Mouse (Mus musculus) cerebellum, adult 8-10 months (tissue): Measurements from ENCODE around the gene Isoc2b.
"Not testable (repeated sequence)": the region's sequence is repeated elsewhere in the genome, so short reads cannot be mapped to it uniquely, and the experiment has no call there.

Experiments
- DNase-seq: peaks from one replicate; pipeline ENCODE4 v3.0.0; 2022

The Isoc2b gene

GRCm38 (mm10) chr7:4870133-4870532 lies at the start of gene Isoc2b:
Isoc2b (minus strand) TSS chr7:4870258.
- DNase-seq, result no peak

DNA sequence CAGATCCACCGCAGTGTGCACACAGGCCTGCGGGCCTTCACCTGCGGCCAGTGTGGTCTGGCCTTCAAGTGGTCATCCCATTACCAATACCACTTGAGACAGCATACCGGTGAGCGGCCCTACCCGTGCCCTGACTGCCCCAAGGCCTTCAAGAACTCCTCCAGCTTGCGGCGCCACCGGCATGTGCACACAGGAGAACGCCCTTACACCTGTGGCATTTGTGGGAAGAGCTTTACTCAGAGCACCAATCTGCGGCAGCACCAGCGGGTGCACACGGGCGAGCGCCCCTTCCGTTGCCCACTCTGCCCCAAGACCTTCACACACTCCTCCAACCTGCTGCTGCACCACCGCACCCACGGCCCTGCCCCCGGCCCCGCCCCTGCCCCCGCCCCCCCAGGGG lies 49.0 kb upstream of the Isoc2b start:
- no peak for DNase-seq

- no peak for DNase-seq
These were observed 48.6 kb upstream of the Isoc2b start for GRCm38 (mm10) chr7:4918681-4919080.

GRCm38 (mm10) chr7:4917494-4917893 lies 47.4 kb upstream of the Isoc2b start:
- no peak for DNase-seq

- peak; percentile 58 for DNase-seq
These were observed 45.8 kb upstream of the Isoc2b start for GRCm38 (mm10) chr7:4915669-4916416.

- DNase-seq, result peak; percentile 97
These were observed 45.1 kb upstream of the Isoc2b start, which contains the start of gene Zfp628 for GRCm38 (mm10) chr7:4915007-4915665. Zfp628 (plus strand) TSS chr7:4915217.

DNA sequence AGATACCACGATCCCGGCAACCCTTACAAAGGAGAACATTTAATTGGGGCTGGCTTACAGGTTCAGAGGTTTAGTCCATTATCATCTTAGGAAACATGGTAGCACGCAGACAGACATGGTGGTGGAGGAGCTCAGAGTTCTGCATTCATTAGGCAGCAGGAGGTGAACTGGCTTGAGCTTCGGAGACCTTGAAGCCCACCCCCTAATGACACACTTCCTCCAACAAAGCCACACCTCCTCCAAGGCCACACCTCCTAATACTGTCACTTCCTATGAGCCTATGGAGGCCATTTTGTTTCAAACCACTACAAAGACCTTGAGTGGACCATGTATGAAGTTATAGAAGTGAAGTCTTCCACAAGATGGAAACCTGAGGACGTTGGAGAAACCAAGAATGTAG lies 42.2 kb upstream of the Isoc2b start:
- DNase-seq, result no peak

- DNase-seq, result peak; percentile 49
These were observed 41.5 kb upstream of the Isoc2b start for GRCm38 (mm10) chr7:4911561-4911960.

DNA sequence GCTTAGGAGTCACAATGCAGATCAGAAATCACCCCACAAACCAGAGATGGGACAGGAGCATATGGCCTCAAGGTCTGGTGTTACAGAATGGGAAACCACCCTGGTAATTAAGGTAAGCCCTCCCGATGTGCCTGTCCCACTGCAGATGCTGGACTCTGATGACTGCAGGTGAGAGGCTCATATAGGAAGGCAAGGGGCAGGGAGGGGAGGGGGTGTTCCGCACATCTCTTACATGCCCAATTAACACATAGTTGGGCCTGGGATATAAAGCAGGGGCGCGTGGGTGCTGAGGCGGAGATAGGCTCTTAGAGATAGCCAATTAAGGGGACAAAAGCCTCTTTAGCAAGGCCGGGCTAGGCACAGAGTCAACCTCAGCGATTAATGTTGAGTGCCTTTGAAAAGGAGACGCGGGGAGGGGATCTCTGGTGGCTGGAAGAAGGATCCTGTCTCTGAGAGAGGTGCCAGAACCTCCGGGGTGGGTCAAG lies 36.5 kb upstream of the Isoc2b start, which contains the start of gene Gm36210:
Gm36210 (minus strand) TSS at position 51 of the 485 bp plus-strand sequence.
- DNase-seq, result no peak

GRCm38 (mm10) chr7:4902404-4902803 lies 32.3 kb upstream of the Isoc2b start:
- no peak for DNase-seq

DNA sequence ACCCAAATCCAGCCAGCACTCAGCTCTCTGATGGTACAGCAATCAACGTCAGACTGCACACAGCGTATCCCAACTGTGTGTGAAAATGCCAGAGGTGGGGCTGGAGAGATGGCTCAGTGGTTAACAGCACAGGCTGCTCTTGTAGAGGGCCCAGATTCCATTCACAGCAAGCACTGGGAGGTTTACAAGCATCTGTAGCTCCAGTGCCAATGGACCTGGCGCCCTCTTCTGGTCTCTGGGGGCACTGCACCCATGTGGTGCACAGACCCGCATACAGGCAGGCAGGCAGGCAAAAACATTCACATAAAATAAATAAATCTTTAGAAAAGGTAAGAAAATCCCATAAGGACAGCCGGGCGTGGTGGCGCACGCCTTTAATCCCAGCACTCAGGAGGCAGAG lies 31.1 kb upstream of the Isoc2b start:
- no peak for DNase-seq

- DNase-seq, result no peak
These were observed 30.4 kb upstream of the Isoc2b start for GRCm38 (mm10) chr7:4900523-4900851.

- no peak for DNase-seq
These were observed 29.8 kb upstream of the Isoc2b start for GRCm38 (mm10) chr7:4899649-4900522.

DNA sequence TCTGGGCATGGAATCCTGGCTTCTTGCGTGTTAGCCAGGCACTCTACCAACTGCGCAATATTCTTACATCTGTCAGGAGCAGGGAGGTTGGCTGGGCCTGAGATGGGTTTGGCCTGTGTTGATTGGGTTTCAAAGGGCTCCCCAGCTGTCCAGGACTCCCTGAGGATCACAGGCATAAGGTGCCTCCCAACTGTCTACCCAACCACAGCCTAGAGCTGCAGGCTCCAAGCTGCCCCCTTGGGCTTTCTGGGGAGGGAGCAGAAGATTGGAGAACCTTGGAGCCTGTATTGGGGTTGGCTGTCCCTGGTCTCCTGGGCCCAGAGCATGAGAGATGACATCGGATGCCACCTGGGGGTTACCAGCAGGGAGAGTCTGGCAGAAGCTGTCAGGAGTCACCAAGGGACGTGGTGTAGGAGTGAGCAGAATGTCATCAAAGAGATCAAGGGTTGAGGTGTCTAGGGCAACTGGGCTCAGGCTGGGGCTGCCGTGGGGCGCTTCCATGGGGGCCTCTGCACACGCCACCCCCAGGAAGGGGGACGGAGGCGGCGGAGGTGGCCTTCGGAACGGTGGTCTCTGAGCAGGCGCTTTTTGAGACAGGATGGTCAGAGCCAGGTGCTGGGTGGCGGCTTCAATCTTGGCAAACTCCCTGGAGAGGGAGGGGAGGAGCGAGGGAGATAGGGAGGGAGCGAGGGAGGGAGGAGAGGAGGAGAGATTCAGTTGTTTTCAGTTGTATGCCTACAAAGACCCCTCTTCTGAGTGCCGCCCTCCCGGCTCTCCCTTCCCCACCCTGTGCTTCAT lies 29.0 kb upstream of the Isoc2b start:
- no peak for DNase-seq

- no peak for DNase-seq
These were observed 25.1 kb upstream of the Isoc2b start for GRCm38 (mm10) chr7:4895186-4895585.

GRCm38 (mm10) chr7:4886680-4887079 lies 16.6 kb upstream of the Isoc2b start:
- DNase-seq, result no peak

DNA sequence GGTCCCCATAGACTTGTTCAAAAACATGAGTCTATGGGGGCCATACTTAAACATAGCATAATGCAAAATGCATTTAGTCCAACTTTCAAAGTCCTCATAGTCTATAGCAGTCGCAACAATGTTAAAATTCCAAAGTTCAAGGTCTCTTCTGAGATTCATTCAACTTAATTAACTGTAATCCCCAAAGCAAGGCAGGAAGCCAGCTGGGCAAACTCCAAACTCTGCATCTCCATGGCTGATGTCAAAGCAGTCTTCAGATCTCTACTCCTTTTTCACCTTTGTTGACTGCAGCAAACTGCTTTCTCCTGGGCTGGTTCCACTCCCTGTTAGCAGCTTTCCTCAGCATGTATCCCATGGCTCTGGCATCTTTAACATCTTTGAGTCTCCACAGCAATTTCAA lies 9.0 kb upstream of the Isoc2b start:
- DNase-seq, result not testable (repeated sequence)

- DNase-seq, result no peak
These were observed 8.1 kb upstream of the Isoc2b start for GRCm38 (mm10) chr7:4878186-4878585.

- no peak for DNase-seq
These were observed 7.2 kb upstream of the Isoc2b start for GRCm38 (mm10) chr7:4877226-4877625.

GRCm38 (mm10) chr7:4876753-4877221 lies 6.7 kb upstream of the Isoc2b start, which contains the start of gene Isoc2a:
Isoc2a (plus strand) TSS chr7:4877153.
- DNase-seq, result peak; percentile 86

- no peak for DNase-seq
These were observed 3.4 kb downstream of the Isoc2b start for GRCm38 (mm10) chr7:4866631-4867180.
